Mouse (Mus musculus) MEL (cell line): ENCODE data around the gene Fbn1. TPM values are rescaled to one million over a fixed set of nuclear protein-coding genes. Genes with fewer than 3 reads are reported as not detected.

Experiments
- DNase-seq: peaks from one replicate; pipeline ENCODE4 v3.0.0; 2011; ENCODE audit warnings: low read depth, low spot score
- H3K27ac ChIP-seq: 2 replicates; pipeline ENCODE4 v1.5.1; 2012; ENCODE audit warnings: low read depth, mild to moderate bottlenecking, control low read depth, low read length, moderate library complexity; ENCODE audit not compliant: control insufficient read depth
- H3K27me3 ChIP-seq, 2 experiments: fragments of 150-350 bp in 1 of 2; sonication (generic) in 1 of 2; 2 replicates each; pipeline ENCODE4 v1.6.1; 2012; ENCODE audit warnings: low read length in 2 of 2, mild to moderate bottlenecking in 2 of 2, improper control_type of control experiment in 1 of 2, moderate library complexity in 1 of 2; ENCODE audit not compliant: insufficient read depth in 2 of 2, control insufficient read depth in 1 of 2
- H3K36me3 ChIP-seq, 2 experiments: 2 replicates each; pipeline ENCODE4 v1.6.1; 2012 to 2014; ENCODE audit warnings: low read length in 2 of 2, improper control_type of control experiment in 1 of 2, inconsistent platforms in 1 of 2, mild to moderate bottlenecking in 1 of 2; ENCODE audit not compliant: insufficient read depth in 2 of 2, control insufficient read depth in 1 of 2
- H3K4me1 ChIP-seq, 2 experiments: fragments of 150-350 bp in 1 of 2; sonication (generic) in 1 of 2; 2 replicates each; pipeline ENCODE4 v1.6.1; 2012; ENCODE audit warnings: low read length in 2 of 2, improper control_type of control experiment in 1 of 2, mild to moderate bottlenecking in 1 of 2; ENCODE audit not compliant: insufficient read depth in 2 of 2, control insufficient read depth in 1 of 2
- H3K4me3 ChIP-seq, 2 experiments: fragments of 150-350 bp in 1 of 2; sonication (generic) in 1 of 2; 2 replicates each; pipeline ENCODE4 v1.5.1; 2012; ENCODE audit warnings: low read depth in 2 of 2, low read length in 2 of 2, mild to moderate bottlenecking in 2 of 2, moderate library complexity in 2 of 2, control low read depth in 1 of 2, improper control_type of control experiment in 1 of 2; ENCODE audit not compliant: control insufficient read depth in 1 of 2, insufficient read depth in 1 of 2
- H3K79me2 ChIP-seq: 2 replicates; pipeline ENCODE4 v1.6.1; 2012; ENCODE audit warnings: mild to moderate bottlenecking, low read length, moderate library complexity; ENCODE audit not compliant: control insufficient read depth, poor library complexity, insufficient read depth
- H3K9ac ChIP-seq: 2 replicates; pipeline ENCODE4 v1.6.1; 2012; ENCODE audit warnings: low read depth, mild to moderate bottlenecking, control low read depth, low read length, moderate library complexity; ENCODE audit not compliant: control insufficient read depth, poor library complexity, severe bottlenecking
- H3K9me3 ChIP-seq: fragments of 150-350 bp; sonication (generic); replicated peaks from 2 replicates; pipeline ENCODE4 v1.6.1; 2012; ENCODE audit warnings: mild to moderate bottlenecking, low read length, improper control_type of control experiment, moderate library complexity; ENCODE audit not compliant: insufficient read depth
- BHLHE40 ChIP-seq: IDR thresholded peaks from 2 replicates; pipeline ENCODE4 v1.6.1; 2012; ENCODE audit warnings: low read depth, mild to moderate bottlenecking, inconsistent platforms, low read length, improper control_type of control experiment, borderline replicate concordance
- CHD1 ChIP-seq: IDR thresholded peaks from 2 replicates; pipeline ENCODE4 v1.6.1; 2012; ENCODE audit warnings: low read depth, mild to moderate bottlenecking, inconsistent platforms, low read length, improper control_type of control experiment
- CHD2 ChIP-seq: IDR thresholded peaks from 2 replicates; pipeline ENCODE4 v1.6.1; 2011; ENCODE audit warnings: low read length, improper control_type of control experiment
- ETS1 ChIP-seq: IDR thresholded peaks from 2 replicates; pipeline ENCODE4 v1.6.1; 2012; ENCODE audit warnings: low read depth, mild to moderate bottlenecking, inconsistent platforms, low read length, improper control_type of control experiment, moderate library complexity
- HCFC1 ChIP-seq: IDR thresholded peaks from 2 replicates; pipeline ENCODE4 v1.6.1; 2012; ENCODE audit warnings: low read depth, mild to moderate bottlenecking, inconsistent platforms, low read length, improper control_type of control experiment, moderate library complexity
- JUND ChIP-seq: IDR thresholded peaks from 2 replicates; pipeline ENCODE4 v1.6.1; 2011; ENCODE audit warnings: low read depth, mild to moderate bottlenecking, improper control_type of control experiment, low read length
- KAT2A ChIP-seq: conservative IDR thresholded peaks from 2 replicates; pipeline ENCODE4 v1.6.1; 2012; ENCODE audit warnings: low read depth, low read length, improper control_type of control experiment, inconsistent platforms
- MAFK ChIP-seq: IDR thresholded peaks from 2 replicates; pipeline ENCODE4 v1.6.1; 2011; ENCODE audit warnings: low read depth, mild to moderate bottlenecking, low read length, improper control_type of control experiment, borderline replicate concordance
- MAX ChIP-seq: IDR thresholded peaks from 2 replicates; pipeline ENCODE4 v1.6.1; 2011; ENCODE audit warnings: low read length, improper control_type of control experiment
- MAZ ChIP-seq: IDR thresholded peaks from 2 replicates; pipeline ENCODE4 v1.6.1; 2012; ENCODE audit warnings: low read depth, mild to moderate bottlenecking, inconsistent platforms, low read length, improper control_type of control experiment
- MEF2A ChIP-seq: IDR thresholded peaks from 2 replicates; pipeline ENCODE4 v1.6.1; 2014; ENCODE audit warnings: low read depth, mild to moderate bottlenecking, inconsistent platforms, low read length, improper control_type of control experiment; ENCODE audit not compliant: poor library complexity, insufficient replicate concordance, severe bottlenecking; ENCODE audit errors: extremely low read depth
- MXI1 ChIP-seq: IDR thresholded peaks from 2 replicates; pipeline ENCODE4 v1.6.1; 2011; ENCODE audit warnings: mild to moderate bottlenecking, low read depth, low read length, improper control_type of control experiment
- MYC ChIP-seq: IDR thresholded peaks from 2 replicates; pipeline ENCODE4 v1.6.1; 2011; ENCODE audit warnings: low read depth, mild to moderate bottlenecking, low read length, improper control_type of control experiment, moderate library complexity
- POLR2A ChIP-seq, 2 experiments: IDR thresholded peaks; 2 replicates each; pipeline ENCODE4 v1.6.1; 2011 to 2012; ENCODE audit warnings: low read length in 2 of 2, mild to moderate bottlenecking in 2 of 2, control low read depth in 1 of 2, improper control_type of control experiment in 1 of 2, low read depth in 1 of 2, moderate library complexity in 1 of 2; ENCODE audit not compliant: control insufficient read depth in 1 of 2, insufficient read depth in 1 of 2, poor library complexity in 1 of 2
- POLR2AphosphoS5 ChIP-seq: IDR thresholded peaks from 2 replicates; pipeline ENCODE4 v1.6.1; 2012; ENCODE audit warnings: low read depth, borderline replicate concordance, mild to moderate bottlenecking, inconsistent platforms, low read length, moderate library complexity, mixed read lengths
- RAD21 ChIP-seq: IDR thresholded peaks from 2 replicates; pipeline ENCODE4 v1.6.1; 2011; ENCODE audit warnings: mild to moderate bottlenecking, low read depth, low read length, improper control_type of control experiment
- RCOR1 ChIP-seq: IDR thresholded peaks from 2 replicates; pipeline ENCODE4 v1.6.1; 2012; ENCODE audit warnings: low read depth, mild to moderate bottlenecking, inconsistent platforms, low read length, improper control_type of control experiment
- SIN3A ChIP-seq: IDR thresholded peaks from 2 replicates; pipeline ENCODE4 v1.6.1; 2012; ENCODE audit warnings: low read length, improper control_type of control experiment, inconsistent platforms
- SMC3 ChIP-seq: IDR thresholded peaks from 2 replicates; pipeline ENCODE4 v1.6.1; 2011; ENCODE audit warnings: low read depth, low read length, improper control_type of control experiment
- TBP ChIP-seq: IDR thresholded peaks from 2 replicates; pipeline ENCODE4 v1.8.0; 2011; ENCODE audit warnings: low read depth, low read length, improper control_type of control experiment
- TCF12 ChIP-seq: IDR thresholded peaks from 2 replicates; pipeline ENCODE4 v1.6.1; 2014; ENCODE audit warnings: low read depth, mild to moderate bottlenecking, inconsistent platforms, low read length, improper control_type of control experiment, moderate library complexity
- UBTF ChIP-seq: IDR thresholded peaks from 2 replicates; pipeline ENCODE4 v1.6.1; 2012; ENCODE audit warnings: low read depth, mild to moderate bottlenecking, inconsistent platforms, low read length, improper control_type of control experiment, moderate library complexity, borderline replicate concordance; ENCODE audit not compliant: insufficient read depth
- USF1 ChIP-seq: IDR thresholded peaks from 2 replicates; pipeline ENCODE4 v1.6.1; 2014; ENCODE audit warnings: low read depth, mild to moderate bottlenecking, inconsistent platforms, low read length, improper control_type of control experiment, moderate library complexity
- USF2 ChIP-seq, 2 experiments: IDR thresholded peaks; 2 replicates each; pipeline ENCODE4 v1.6.1; 2011 to 2012; ENCODE audit warnings: improper control_type of control experiment in 2 of 2, low read length in 2 of 2, borderline replicate concordance in 1 of 2, inconsistent platforms in 1 of 2, low read depth in 1 of 2, mild to moderate bottlenecking in 1 of 2; ENCODE audit not compliant: insufficient read depth in 1 of 2
- ZC3H11A ChIP-seq: IDR thresholded peaks from 2 replicates; pipeline ENCODE4 v1.6.1; 2012; ENCODE audit warnings: low read depth, mild to moderate bottlenecking, inconsistent platforms, low read length, improper control_type of control experiment
- ZNF384 ChIP-seq: IDR thresholded peaks from 2 replicates; pipeline ENCODE4 v1.6.1; 2012; ENCODE audit warnings: low read depth, mild to moderate bottlenecking, inconsistent platforms, low read length, improper control_type of control experiment
- polyA plus RNA-seq, 2 experiments: library from polyadenylated mRNA; stranded (reverse) in 1 of 2; unstranded in 1 of 2; fragments of >175 nt in 1 of 2; fragments of >200 nt in 1 of 2; gene quantifications; 2 replicates each; pipeline versions ENCODE4 v1.2.1 to v1.2.4; 2012; ENCODE audit warnings: low replicate concordance in 2 of 2, low read depth in 1 of 2; ENCODE audit not compliant: insufficient read length in 2 of 2, insufficient read depth in 1 of 2, missing spikeins in 1 of 2
- total RNA-seq: library from RNA; depleted of rRNA; stranded (reverse); fragments of 300-350 nt; gene quantifications from 2 replicates; pipeline ENCODE4 v1.2.3, GENCODE M21; 2012

Fbn1 gene
- total and polyA plus RNA-seq, 3 experiments, result 0.01 TPM; not detected in 2

GRCm38 (mm10) chr2:125477367-125477766 is 30.4 kb downstream of the Fbn1 start:
- H3K4me3 ChIP-seq, result no peak overlapping the region
- no peaks in the 10 kb centered on the region for H3K79me2 ChIP-seq
- TF ChIP-seq ETS1 (no peak), MYC (no peak), KAT2A (no peak), POLR2AphosphoS5 (no peak), SMC3 (no peak), USF2 (IDR thresholded peaks at IDR 0.05; ENCODE audit: borderline replicate concordance in 1 of 2, insufficient read depth in 1 of 2, low read depth in 1 of 2, low read length in 2 of 2) (no peak), MAFK (no peak), JUND (no peak), POLR2A (IDR thresholded peaks at IDR 0.05; ENCODE audit: control insufficient read depth in 1 of 2, insufficient read depth in 1 of 2, low read depth in 1 of 2, low read length in 2 of 2, poor library complexity in 1 of 2) (no peak), RCOR1 (no peak), MXI1 (no peak), TCF12 (no peak), MAZ (no peak), TBP (no peak), RAD21 (no peak)
- no peak overlapping the region for H3K9ac ChIP-seq
- no peak overlapping the region for H3K27ac ChIP-seq
- H3K9me3 ChIP-seq, result no peaks in the 10 kb centered on the region
- no peaks in the 10 kb centered on the region for H3K36me3 ChIP-seq
- H3K4me1 ChIP-seq, result no peaks in the 10 kb centered on the region; a peak in 1 of 4 replicates
- peaks cover 0 to 1% of the 10 kb centered on the region in 2 experiments; a peak in 1 of 4 replicates for H3K27me3 ChIP-seq
- DNase-seq, result no peak

GRCm38 (mm10) chr2:125476231-125476630 is 31.6 kb downstream of the Fbn1 start:
- H3K4me3 ChIP-seq, result no peak overlapping the region
- DNase-seq, result no peak
- H3K27me3 ChIP-seq, result peaks cover 0 to 1% of the 10 kb centered on the region in 2 experiments; a peak in 1 of 4 replicates

More at GRCm38 (mm10) chr2:125476231-125476630, 31.6 kb downstream of the Fbn1 start:
- Histone ChIP-seq H3K79me2 (no peaks in the 10 kb centered on the region), H3K4me1 (no peaks in the 10 kb centered on the region), H3K36me3 (no peaks in the 10 kb centered on the region), H3K27ac (no peak overlapping the region), H3K9me3 (no peaks in the 10 kb centered on the region), H3K9ac (no peak overlapping the region)
- TF ChIP-seq ETS1, result no peak
- TF ChIP-seq POLR2A (IDR thresholded peaks at IDR 0.05; ENCODE audit: control insufficient read depth in 1 of 2, insufficient read depth in 1 of 2, low read depth in 1 of 2, low read length in 2 of 2, poor library complexity in 1 of 2), result no peak
- no peak for TF ChIP-seq RCOR1
- TF ChIP-seq CHD2, result no peak
- no peak for TF ChIP-seq MAZ
- TF ChIP-seq MEF2A, result no peak
- TF ChIP-seq BHLHE40, result no peak
- no peak for TF ChIP-seq USF1
- TF ChIP-seq MXI1, result no peak
- TF ChIP-seq ZNF384, result no peak
- no peak for TF ChIP-seq HCFC1
- no peak for TF ChIP-seq POLR2AphosphoS5
- no peak for TF ChIP-seq MAX
- no peak for TF ChIP-seq CHD1
- no peak for TF ChIP-seq UBTF
- TF ChIP-seq SIN3A, result no peak
- no peak for TF ChIP-seq SMC3
- no peak for TF ChIP-seq ZC3H11A
- TF ChIP-seq JUND, result no peak
